Mouse (Mus musculus) cerebellum, adult 2 months (tissue): ENCODE data around the gene Tango2.

Source experiments
- CTCF ChIP-seq: fragments of 200-500 bp; IDR thresholded peaks from 2 replicates; pipeline ENCODE4 v1.5.1; 2011; ENCODE audit warnings: low read depth, mild to moderate bottlenecking, control low read depth, low read length, moderate library complexity, borderline replicate concordance; ENCODE audit not compliant: insufficient read depth
- POLR2A ChIP-seq: fragments of 200-500 bp; IDR thresholded peaks from 2 replicates; pipeline ENCODE4 v1.6.1; 2011; ENCODE audit warnings: low read length, control low read depth, borderline replicate concordance; ENCODE audit not compliant: insufficient read depth

- no peak for TF ChIP-seq POLR2A
- no peak for TF ChIP-seq CTCF
Measured at GRCm38 (mm10) chr16:18275166-18275565, 72.7 kb downstream of the Tango2 start.
